Mouse (Mus musculus) frontal cortex, postnatal 36 days (tissue): ENCODE data around the gene Nkpd1.
"Not testable (repeated sequence)": the region's sequence is repeated elsewhere in the genome, so short reads cannot be mapped to it uniquely, and the experiment has no call there.

Experiments
- DNase-seq, 2 experiments: peaks; one replicate each; pipeline ENCODE4 v3.0.0; 2022; ENCODE audit warnings: low spot score in 2 of 2

Gene Nkpd1

DNA sequence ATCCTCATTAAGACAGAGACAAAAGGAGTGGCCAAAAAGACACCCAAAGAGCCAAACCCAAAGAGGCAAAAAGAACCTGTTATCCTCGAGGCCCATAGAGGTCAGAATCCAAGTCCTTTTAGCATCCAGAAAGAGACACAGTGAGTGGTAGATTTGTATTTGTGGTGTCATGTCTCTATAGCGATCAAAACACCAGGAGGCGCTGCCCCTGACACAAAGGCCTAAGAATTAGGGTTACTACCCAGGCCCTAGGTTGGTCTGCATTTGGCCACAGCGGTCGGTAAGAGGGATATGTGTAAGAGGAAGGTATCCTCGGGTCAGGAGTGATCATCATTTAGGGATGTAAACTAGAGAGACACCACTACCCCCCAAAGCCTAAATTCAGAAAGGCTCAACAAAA is 11.3 kb upstream of the Nkpd1 start:
- no peak for DNase-seq

DNA sequence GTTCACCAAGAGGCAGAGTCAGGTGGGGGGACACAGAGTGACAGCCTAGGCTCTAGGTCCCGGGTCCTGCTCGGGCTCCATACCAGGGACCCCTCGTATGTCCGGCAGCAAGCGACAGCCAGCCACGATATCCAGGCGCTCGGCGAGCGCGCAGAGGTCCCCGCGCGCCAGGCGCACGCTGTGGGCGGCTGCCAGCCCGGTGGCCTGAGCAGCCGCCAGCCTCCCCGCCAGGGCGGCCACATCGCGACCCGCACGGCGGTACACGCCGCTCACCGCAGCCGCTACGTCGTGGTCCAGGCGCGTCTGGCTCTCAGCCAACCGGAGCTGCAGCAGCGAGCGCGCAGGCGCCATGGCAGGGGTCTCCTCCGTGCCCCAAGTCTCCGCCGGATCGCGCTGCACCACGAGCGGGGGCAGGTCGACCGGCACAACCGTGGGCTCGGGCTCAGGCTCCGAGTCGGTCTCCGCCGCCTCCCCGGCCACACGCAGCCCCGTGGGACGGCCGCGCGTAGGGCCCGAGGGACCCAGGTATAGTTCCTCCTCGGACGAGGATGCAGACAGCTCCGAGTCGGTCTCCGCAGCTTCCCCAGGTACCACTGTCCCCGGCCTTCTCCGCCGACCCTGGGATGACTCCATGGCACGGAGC is 10.5 kb upstream of the Nkpd1 start:
- no peak for DNase-seq

GRCm38 (mm10) chr7:19507612-19507981 is 10.0 kb upstream of the Nkpd1 start:
- DNase-seq: no peak

GRCm38 (mm10) chr7:19508150-19508923 is 9.3 kb upstream of the Nkpd1 start, which contains the start of the genes Bloc1s3 and Trappc6a:
Bloc1s3 (minus strand) TSS chr7:19508367.
Trappc6a (plus strand) TSS chr7:19508395.
- DNase-seq: peak; percentile 94 to 95

- no peak for DNase-seq
Measured at GRCm38 (mm10) chr7:19508924-19509568, 8.6 kb upstream of the Nkpd1 start.

GRCm38 (mm10) chr7:19509786-19510185 is 7.9 kb upstream of the Nkpd1 start:
- no peak for DNase-seq

- DNase-seq: not testable (repeated sequence)
Measured at GRCm38 (mm10) chr7:19511934-19512333, 5.7 kb upstream of the Nkpd1 start.

DNA sequence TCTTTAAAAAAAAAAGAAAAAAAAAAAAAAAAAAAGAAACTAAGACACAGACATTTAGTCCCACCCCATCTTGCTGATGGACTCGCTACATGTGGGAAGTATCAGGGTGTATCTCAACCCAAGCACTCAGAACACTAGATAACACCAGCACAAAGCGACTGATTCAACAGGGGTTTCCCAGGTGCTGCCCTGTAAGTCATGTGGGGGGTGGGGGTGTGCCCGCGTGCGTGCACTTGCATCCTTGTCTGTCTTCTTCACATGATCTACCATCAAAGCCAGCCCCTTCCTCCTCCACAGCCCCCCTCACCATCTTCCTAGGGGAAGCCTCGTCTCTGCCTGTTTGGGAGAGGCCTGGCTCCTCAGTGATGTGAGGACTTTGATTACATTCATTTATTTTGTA is 5.3 kb upstream of the Nkpd1 start:
- no peak for DNase-seq

DNA sequence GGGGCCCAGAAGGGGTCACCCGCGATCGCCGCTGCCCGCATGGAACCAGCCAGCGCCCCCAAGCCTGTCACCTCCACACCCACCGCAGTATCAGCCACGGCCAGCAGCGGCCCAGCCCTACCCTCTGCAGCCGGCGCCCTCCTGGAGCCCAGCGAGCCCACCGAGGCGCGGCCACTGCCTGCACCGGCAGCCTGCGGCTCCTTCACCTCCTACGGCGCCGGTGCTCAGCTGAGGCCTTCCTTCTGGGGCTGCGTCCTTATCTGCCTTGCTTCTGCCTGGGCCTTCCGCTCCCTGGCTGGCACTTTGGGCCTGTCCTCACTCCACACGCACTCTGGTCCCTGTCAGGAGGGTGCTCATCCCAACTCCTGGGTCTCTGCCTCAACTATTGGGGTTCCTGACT is 2.4 kb downstream of the Nkpd1 start:
- no peak for DNase-seq

DNA sequence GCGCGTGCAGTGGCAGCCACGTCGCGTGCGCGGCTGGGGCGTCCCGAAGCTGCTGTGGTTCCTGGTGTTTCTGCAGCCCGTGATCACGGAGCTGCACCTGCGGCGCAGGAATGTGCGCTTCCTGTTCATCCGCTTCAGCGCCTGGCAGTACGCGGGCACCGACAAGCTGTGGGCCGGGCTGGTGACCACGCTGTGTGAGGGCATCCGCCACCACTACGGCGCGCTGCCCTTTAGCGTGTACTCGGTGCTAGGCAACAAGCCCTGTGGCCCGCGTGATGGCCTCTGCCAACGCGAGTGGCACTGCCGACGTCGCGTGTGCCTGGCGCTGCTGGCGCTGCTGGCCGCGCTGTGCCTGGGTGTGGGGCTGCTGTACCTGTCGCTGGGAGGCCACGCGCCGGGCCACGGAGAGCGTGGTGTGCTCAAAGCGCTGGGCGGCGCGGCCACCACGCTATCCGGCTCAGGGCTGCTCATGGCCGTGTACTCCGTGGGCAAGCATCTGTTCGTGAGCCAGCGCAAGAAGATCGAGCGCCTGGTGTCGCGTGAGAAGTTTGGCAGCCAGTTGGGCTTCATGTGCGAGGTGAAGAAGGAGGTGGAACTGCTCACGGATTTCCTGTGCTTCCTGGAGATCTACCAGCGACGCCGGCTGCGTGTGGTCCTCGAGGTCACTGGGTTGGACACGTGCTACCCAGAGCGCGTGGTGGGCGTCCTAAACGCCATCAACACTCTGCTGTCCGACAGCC is 5.5 kb downstream of the Nkpd1 start:
- peak in 1 of 2 experiments; percentile 42 for DNase-seq

GRCm38 (mm10) chr7:19523757-19524419 is 6.2 kb downstream of the Nkpd1 start:
- peak; percentile 67 to 74 for DNase-seq

GRCm38 (mm10) chr7:19524420-19525104 is 6.9 kb downstream of the Nkpd1 start:
- no peak for DNase-seq

GRCm38 (mm10) chr7:19525105-19525481 is 7.5 kb downstream of the Nkpd1 start:
- no peak for DNase-seq

- DNase-seq: no peak
Measured at GRCm38 (mm10) chr7:19531077-19531476, 13.4 kb downstream of the Nkpd1 start.

GRCm38 (mm10) chr7:19532240-19532639 is 14.6 kb downstream of the Nkpd1 start:
- DNase-seq: no peak

- no peak for DNase-seq
Measured at GRCm38 (mm10) chr7:19534676-19535075, 17.0 kb downstream of the Nkpd1 start.

DNA sequence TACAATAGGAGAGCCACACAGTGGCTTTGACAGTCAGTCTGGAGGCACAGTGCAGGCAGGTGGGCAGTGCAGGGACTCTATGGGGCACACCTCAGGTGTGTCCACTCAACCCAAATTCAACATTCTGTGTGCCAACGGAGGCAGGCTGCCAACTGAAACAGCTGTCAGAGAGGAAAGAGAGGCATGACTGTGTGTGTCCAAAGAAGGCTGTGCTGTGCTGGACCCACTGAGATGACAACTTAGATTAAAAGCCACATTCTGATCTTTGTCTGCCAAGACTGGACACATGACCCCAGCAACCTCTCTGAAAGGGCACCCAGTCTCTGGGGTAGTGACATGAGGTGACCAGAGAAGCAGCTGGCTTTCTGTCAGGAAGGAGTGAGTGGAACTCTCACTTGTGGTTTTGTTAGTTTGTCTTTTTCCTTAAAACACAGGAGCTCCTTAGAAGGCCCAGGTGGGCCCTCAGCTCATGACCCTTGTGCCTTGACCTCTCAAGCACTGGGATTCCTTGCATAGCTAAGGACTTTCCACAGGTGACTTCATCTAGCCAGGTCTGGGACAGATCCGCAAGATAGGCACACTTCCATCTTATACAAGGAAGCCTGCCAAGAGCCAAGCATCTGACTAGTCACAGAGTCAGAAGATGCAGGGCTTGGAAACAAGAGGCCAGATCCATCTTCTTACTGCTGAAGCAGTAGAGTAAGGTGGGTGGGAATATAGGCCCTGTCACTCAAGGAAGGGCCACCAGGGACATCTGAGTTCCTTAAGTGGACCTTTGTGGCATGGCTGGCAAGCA is 23.3 kb downstream of the Nkpd1 start:
- DNase-seq: no peak

- DNase-seq: no peak
Measured at GRCm38 (mm10) chr7:19541681-19542154, 24.1 kb downstream of the Nkpd1 start.

- DNase-seq: peak in 1 of 2 experiments; percentile 31
Measured at GRCm38 (mm10) chr7:19542155-19542691, 24.6 kb downstream of the Nkpd1 start.

- DNase-seq: no peak
Measured at GRCm38 (mm10) chr7:19543584-19543983, 25.9 kb downstream of the Nkpd1 start.
